Mouse (Mus musculus) ES-Bruce4 (cell line): ENCODE results near the gene Slc25a35.

Experiments used
- CTCF ChIP-seq: IDR thresholded peaks from one replicate; pipeline ENCODE4 v1.8.1; 2011; ENCODE audit warnings: low read depth, low read length
- EP300 ChIP-seq: IDR thresholded peaks from 2 replicates; pipeline ENCODE4 v1.6.1; 2011; ENCODE audit warnings: low read depth, low read length; ENCODE audit not compliant: insufficient read depth
- POLR2A ChIP-seq: IDR thresholded peaks from one replicate; pipeline ENCODE4 v1.8.1; 2011; ENCODE audit warnings: low read length; ENCODE audit not compliant: insufficient read depth

GRCm38 (mm10) chr11:69003592-69003991 is 35.7 kb downstream of the Slc25a35 start:
- peak; percentile 37 for TF ChIP-seq CTCF
- TF ChIP-seq POLR2A = no peak
- no peak for TF ChIP-seq EP300
